Mouse (Mus musculus) liver, embryonic 14.5 days (tissue): ENCODE results near the gene Medag. TPM values are rescaled to one million over a fixed set of nuclear protein-coding genes. Genes with fewer than 3 reads are reported as not detected.

Experiments used
- ATAC-seq: fragments of 200-750 bp; cut with Nextera tagmentation; 2 replicates; pipeline ENCODE4 v1.8.0; 2017; ENCODE audit warnings: moderate number of reproducible peaks, mild to moderate bottlenecking, moderate library complexity; ENCODE audit not compliant: insufficient read depth
- DNase-seq, 3 experiments: peaks; one replicate each; pipeline ENCODE4 v3.0.0-alpha.2; 2012 to 2013; ENCODE audit warnings: low read depth in 3 of 3, low spot score in 3 of 3
- H3K27ac ChIP-seq: fragments of 300-500 bp; sonication (generic); 2 replicates; pipeline ENCODE4 v1.5.1; 2014; ENCODE audit warnings: moderate library complexity, mild to moderate bottlenecking, control low read depth, inconsistent platforms
- H3K27me3 ChIP-seq: fragments of 300-500 bp; sonication (generic); 2 replicates; pipeline ENCODE4 v1.6.1; 2014; ENCODE audit warnings: mild to moderate bottlenecking, low read length, moderate library complexity; ENCODE audit not compliant: control insufficient read depth, insufficient read depth
- H3K36me3 ChIP-seq: fragments of 300-500 bp; sonication (generic); replicated peaks from 2 replicates; pipeline ENCODE4 v1.6.1; 2014; ENCODE audit warnings: low read depth; ENCODE audit not compliant: control insufficient read depth, insufficient read depth
- H3K4me1 ChIP-seq, 2 experiments: fragments of 200-500 bp in 1 of 2; fragments of 300-500 bp in 1 of 2; sonication (generic) in 1 of 2; replicated peaks; 2 replicates each; pipeline ENCODE4 v1.6.1; 2012 to 2014; ENCODE audit warnings: antibody characterized with exemption in 1 of 2, inconsistent platforms in 1 of 2, low read length in 1 of 2; ENCODE audit not compliant: control insufficient read depth in 2 of 2, insufficient read depth in 2 of 2
- H3K4me2 ChIP-seq: fragments of 300-500 bp; sonication (generic); 2 replicates; pipeline ENCODE4 v1.6.1; 2014; ENCODE audit warnings: low read depth, mild to moderate bottlenecking, control low read depth, moderate library complexity
- H3K4me3 ChIP-seq, 2 experiments: fragments of 200-500 bp in 1 of 2; fragments of 300-500 bp in 1 of 2; sonication (generic) in 1 of 2; 2 replicates each; pipeline ENCODE4 v1.5.1; 2012 to 2014; ENCODE audit warnings: low read depth in 2 of 2, low read length in 2 of 2, mild to moderate bottlenecking in 2 of 2, control low read depth in 1 of 2, inconsistent platforms in 1 of 2, moderate library complexity in 1 of 2; ENCODE audit not compliant: insufficient read depth in 1 of 2
- H3K9ac ChIP-seq: fragments of 300-500 bp; sonication (generic); replicated peaks from 2 replicates; pipeline ENCODE4 v1.6.1; 2014; ENCODE audit warnings: mild to moderate bottlenecking, control low read depth, moderate library complexity
- H3K9me3 ChIP-seq: fragments of 300-500 bp; sonication (generic); 2 replicates; pipeline ENCODE4 v1.6.1; 2016; ENCODE audit warnings: low read length, mixed read lengths; ENCODE audit not compliant: control insufficient read depth
- EP300 ChIP-seq: IDR thresholded peaks from 2 replicates; pipeline ENCODE4 v1.6.1; 2016; ENCODE audit warnings: antibody characterized with exemption, low read depth
- WGBS: fragments of 180-500 bp; shearing (Covaris S2); extraction: QIAGEN DNeasy Blood & Tissue Kit; methylation state at CpG from one replicate; pipeline ENCODE4 v1.1.7; 2014; ENCODE audit not compliant: insufficient replicate concordance; 5-methylcytosine and 5-hydroxymethylcytosine counted together
- polyA plus RNA-seq, 2 experiments: library from polyadenylated mRNA; depleted of rRNA in 1 of 2; stranded (reverse) in 1 of 2; unstranded in 1 of 2; fragments of >200 nt; fragmentation: Nextera tagmentation in 1 of 2; extraction: Ambion mirVana in 1 of 2; gene quantifications; 2 replicates each; pipeline versions ENCODE4 v1.2.1 to v1.2.3; 2012 to 2014

Medag gene
- polyA plus RNA-seq, 2 experiments = 0.18 to 0.27 TPM

DNA sequence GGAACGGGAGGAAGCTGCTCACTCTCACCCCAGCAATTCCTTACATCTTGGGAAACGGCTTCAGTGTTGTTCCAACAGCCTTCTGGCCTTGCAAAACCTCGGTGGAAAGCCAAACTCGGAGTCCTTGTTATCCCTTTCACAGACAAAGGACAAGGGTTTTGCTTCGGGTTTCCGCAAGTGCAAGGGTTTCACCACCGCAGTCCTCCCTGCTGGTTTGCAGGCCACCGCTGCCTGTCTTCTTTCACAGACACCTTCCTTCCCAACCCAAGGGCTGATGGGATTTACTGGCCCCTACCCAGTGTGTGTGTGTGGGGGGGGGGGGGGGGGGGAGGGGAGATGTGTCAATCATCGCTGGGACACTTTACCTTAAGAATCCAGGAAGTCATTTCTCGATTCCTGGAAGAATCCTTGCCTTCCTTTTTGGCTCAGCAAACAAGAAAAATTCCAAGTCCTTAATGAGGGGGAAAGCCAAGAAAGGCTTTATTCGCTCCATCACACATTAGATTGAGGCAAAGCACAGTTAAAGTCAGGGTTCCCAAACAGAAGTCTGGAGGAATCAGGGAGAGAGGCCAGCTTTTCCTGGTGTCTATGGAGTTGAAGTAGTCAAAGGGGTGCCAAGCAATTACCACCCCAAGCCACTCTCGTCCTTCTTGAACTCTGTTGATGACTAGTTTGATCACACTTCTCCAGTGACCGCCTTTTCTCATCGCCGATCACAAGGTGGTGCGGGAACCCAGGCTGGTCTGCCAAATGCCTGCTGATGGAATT is 63.3 kb downstream of the Medag start:
- ATAC-seq (no peak), DNase-seq (no peak)
- H3K27me3 ChIP-seq = no peaks in the 10 kb centered on the region

More for the DNA sequence above, 63.3 kb downstream of the Medag start:
- Histone ChIP-seq H3K9me3 (no peaks in the 10 kb centered on the region), H3K4me2 (no peak overlapping the region), H3K4me1 (no peaks in the 10 kb centered on the region), H3K27ac (no peak overlapping the region), H3K9ac (no peak overlapping the region), H3K4me3 (no peak overlapping the region), H3K36me3 (no peaks in the 10 kb centered on the region)
- 73% methylated on average over 16 of the region's 16 CpGs for WGBS
- TF ChIP-seq EP300 = no peak

Other genes starting within 250 kb of the Medag start
- gene Uspl1, start 227.4 kb upstream of the Medag start, polyA plus RNA-seq (2012; rRNA removed) = 6.8 and 8.9 TPM in 2 replicates
- 18.6 and 22.8 TPM in 2 replicates for gene Uspl1, start 227.4 kb upstream of the Medag start, polyA plus RNA-seq (2014; fragmentation: Nextera tagmentation; extraction: Ambion mirVana)
- gene Hmgb1, start 227.3 kb upstream of the Medag start, polyA plus RNA-seq (2012; rRNA removed) = 63.4 and 176 TPM in 2 replicates
- 553 and 555 TPM in 2 replicates for gene Hmgb1, start 227.3 kb upstream of the Medag start, polyA plus RNA-seq (2014; fragmentation: Nextera tagmentation; extraction: Ambion mirVana)
- gene Alox5ap, start 147.0 kb upstream of the Medag start, polyA plus RNA-seq (2012; rRNA removed) = 17.4 and 26.7 TPM in 2 replicates
- 26.2 and 29.6 TPM in 2 replicates for gene Alox5ap, start 147.0 kb upstream of the Medag start, polyA plus RNA-seq (2014; fragmentation: Nextera tagmentation; extraction: Ambion mirVana)
- gene Tex26, start 27.9 kb downstream of the Medag start, polyA plus RNA-seq (2012; rRNA removed) = 0.30 and 0.48 TPM in 2 replicates
- gene Tex26, start 27.9 kb downstream of the Medag start, polyA plus RNA-seq (2014; fragmentation: Nextera tagmentation; extraction: Ambion mirVana) = 0.23 TPM in 1 of 2 replicates, not detected in the other
- not detected in 2 replicates for gene Wdr95, start 116.9 kb downstream of the Medag start, polyA plus RNA-seq (2012; rRNA removed)
- gene Wdr95, start 116.9 kb downstream of the Medag start, polyA plus RNA-seq (2014; fragmentation: Nextera tagmentation; extraction: Ambion mirVana) = 0.13 TPM in 1 of 2 replicates, not detected in the other
- 12.6 and 33.5 TPM in 2 replicates for gene Hsph1, start 224.6 kb downstream of the Medag start, polyA plus RNA-seq (2012; rRNA removed)
- 23.5 and 28.1 TPM in 2 replicates for gene Hsph1, start 224.6 kb downstream of the Medag start, polyA plus RNA-seq (2014; fragmentation: Nextera tagmentation; extraction: Ambion mirVana)